Mouse (Mus musculus) kidney, postnatal 0 days (tissue): ENCODE data around the gene Kcnip4. TPM values are rescaled to one million over a fixed set of nuclear protein-coding genes. Genes with fewer than 3 reads are reported as not detected.

Experiments used
- ATAC-seq: fragments of 200-750 bp; cut with Nextera tagmentation; replicated peaks from 2 replicates; pipeline ENCODE4 v1.8.0; 2017; ENCODE audit warnings: low read depth, moderate number of reproducible peaks, moderate TSS enrichment, moderate library complexity; ENCODE audit not compliant: low FRiP score
- DNase-seq: peaks from one replicate; pipeline ENCODE4 v3.0.0-alpha.2; 2016; ENCODE audit warnings: low spot score
- H3K27ac ChIP-seq: fragments of 300-500 bp; sonication (generic); 2 replicates; pipeline ENCODE4 v1.5.1; 2014; ENCODE audit warnings: mild to moderate bottlenecking
- H3K27me3 ChIP-seq: fragments of 300-500 bp; sonication (generic); 2 replicates; pipeline ENCODE4 v1.6.1; 2014; ENCODE audit warnings: low read length, mixed read lengths; ENCODE audit not compliant: insufficient read depth
- H3K36me3 ChIP-seq: fragments of 300-500 bp; sonication (generic); 2 replicates; pipeline ENCODE4 v1.6.1; 2014; ENCODE audit warnings: low read length, mixed read lengths; ENCODE audit not compliant: insufficient read depth
- H3K4me1 ChIP-seq: fragments of 300-500 bp; sonication (generic); replicated peaks from 2 replicates; pipeline ENCODE4 v1.6.1; 2014; ENCODE audit warnings: antibody characterized with exemption, low read length, mixed read lengths; ENCODE audit not compliant: insufficient read depth
- H3K4me2 ChIP-seq: fragments of 300-500 bp; sonication (generic); 2 replicates; pipeline ENCODE4 v1.6.1; 2014; ENCODE audit warnings: mild to moderate bottlenecking, low read length, moderate library complexity, mixed read lengths
- H3K4me3 ChIP-seq: fragments of 300-500 bp; sonication (generic); replicated peaks from 2 replicates; pipeline ENCODE4 v1.5.1; 2014; ENCODE audit warnings: low read depth, low read length
- H3K9ac ChIP-seq: fragments of 300-500 bp; sonication (generic); 2 replicates; pipeline ENCODE4 v1.6.1; 2014; ENCODE audit warnings: low read depth, low read length
- H3K9me3 ChIP-seq: fragments of 300-500 bp; sonication (generic); replicated peaks from 2 replicates; pipeline ENCODE4 v1.6.1; 2016; ENCODE audit warnings: low read length, inconsistent platforms, mixed read lengths
- CTCF ChIP-seq: IDR thresholded peaks from 2 replicates; pipeline ENCODE4 v1.5.1; 2016; ENCODE audit warnings: antibody characterized with exemption, low read depth, mild to moderate bottlenecking, moderate library complexity
- WGBS: fragments of 180-500 bp; shearing (Covaris S2); extraction: QIAGEN DNeasy Blood & Tissue Kit; methylation state at CpG from one replicate; pipeline ENCODE4 v1.1.7; 2014; 5-methylcytosine and 5-hydroxymethylcytosine counted together
- polyA plus RNA-seq: library from polyadenylated mRNA; unstranded; fragments of >200 nt; fragmentation: Nextera tagmentation; extraction: Ambion mirVana; gene quantifications from 2 replicates; pipeline ENCODE4 v1.2.1, GENCODE M21; 2015

Gene Kcnip4
- polyA plus RNA-seq, 1 experiment from 2014 or later = 1.2 TPM

GRCm38 (mm10) chr5:48606916-48607315, 917.8 kb downstream of the Kcnip4 start:
- Histone ChIP-seq H3K36me3 (no peaks in the 10 kb centered on the region), H3K9me3 (no peaks in the 10 kb centered on the region), H3K27ac (no peak overlapping the region), H3K4me2 (no peak overlapping the region), H3K4me1 (no peaks in the 10 kb centered on the region), H3K9ac (no peak overlapping the region), H3K27me3 (no peaks in the 10 kb centered on the region), H3K4me3 (no peak overlapping the region)
- no peak for ATAC-seq
- TF ChIP-seq CTCF = no peak
- WGBS = 82% methylated on average over 5 of the region's 5 CpGs
- DNase-seq = no peak

- ATAC-seq = no peak
- no peaks in the 10 kb centered on the region for H3K36me3 ChIP-seq
- H3K27me3 ChIP-seq = no peaks in the 10 kb centered on the region
- DNase-seq = no peak
- no peak overlapping the region for H3K4me3 ChIP-seq
- H3K27ac ChIP-seq = no peak overlapping the region
- H3K4me2 ChIP-seq = no peak overlapping the region
- no peak for TF ChIP-seq CTCF
- no peak overlapping the region for H3K9ac ChIP-seq
- no peaks in the 10 kb centered on the region for H3K4me1 ChIP-seq
- WGBS = 91% methylated on average over 9 of the region's 9 CpGs
- no peaks in the 10 kb centered on the region for H3K9me3 ChIP-seq
These were observed 918.4 kb downstream of the Kcnip4 start for GRCm38 (mm10) chr5:48606281-48606680.

GRCm38 (mm10) chr5:48599481-48600040, 925.1 kb downstream of the Kcnip4 start:
- no peaks in the 10 kb centered on the region for H3K36me3 ChIP-seq
- H3K9me3 ChIP-seq = no peaks in the 10 kb centered on the region
- H3K9ac ChIP-seq = no peak overlapping the region
- WGBS = 1% methylated on average over 12 of the region's 12 CpGs
- peak overlapping the region; percentile 11 for H3K4me2 ChIP-seq
- H3K4me1 ChIP-seq = no peaks in the 10 kb centered on the region
- no peak overlapping the region for H3K27ac ChIP-seq
- no peak for TF ChIP-seq CTCF
- no peaks in the 10 kb centered on the region for H3K27me3 ChIP-seq
- ATAC-seq = no peak
- no peak overlapping the region; the same call in 1 of the 2 replicates for H3K4me3 ChIP-seq
- DNase-seq = no peak

- Histone ChIP-seq H3K4me1 (no peaks in the 10 kb centered on the region), H3K27ac (no peak overlapping the region), H3K9me3 (no peaks in the 10 kb centered on the region), H3K9ac (no peak overlapping the region), H3K27me3 (no peaks in the 10 kb centered on the region), H3K4me3 (no peak overlapping the region), H3K36me3 (no peaks in the 10 kb centered on the region), H3K4me2 (no peak overlapping the region)
- DNase-seq (no peak), ATAC-seq (no peak)
- no peak for TF ChIP-seq CTCF
These were observed 936.7 kb downstream of the Kcnip4 start for GRCm38 (mm10) chr5:48588014-48588413.

GRCm38 (mm10) chr5:48583431-48583830, 941.3 kb downstream of the Kcnip4 start:
- ATAC-seq (no peak), DNase-seq (peak; percentile 24)
- no peaks in the 10 kb centered on the region for H3K27me3 ChIP-seq
- no peak overlapping the region for H3K4me2 ChIP-seq
- TF ChIP-seq CTCF = no peak
- no peaks in the 10 kb centered on the region for H3K36me3 ChIP-seq
- no peak overlapping the region for H3K27ac ChIP-seq
- no peaks in the 10 kb centered on the region for H3K9me3 ChIP-seq
- H3K4me3 ChIP-seq = no peak overlapping the region
- H3K4me1 ChIP-seq = no peaks in the 10 kb centered on the region
- 49% methylated on average over 1 of the region's 1 CpGs for WGBS
- H3K9ac ChIP-seq = no peak overlapping the region

GRCm38 (mm10) chr5:48563996-48564587, 960.6 kb downstream of the Kcnip4 start:
- Histone ChIP-seq H3K9ac (no peak overlapping the region), H3K27me3 (no peaks in the 10 kb centered on the region), H3K36me3 (no peaks in the 10 kb centered on the region), H3K4me3 (no peak overlapping the region), H3K27ac (no peak overlapping the region), H3K4me2 (no peak overlapping the region), H3K9me3 (no peaks in the 10 kb centered on the region), H3K4me1 (no peaks in the 10 kb centered on the region)
- ATAC-seq = no peak
- DNase-seq = no peak
- TF ChIP-seq CTCF = no peak
- WGBS = 62% methylated on average over 3 of the region's 3 CpGs

GRCm38 (mm10) chr5:48551753-48552152, 973.0 kb downstream of the Kcnip4 start:
- H3K4me3 ChIP-seq = no peak overlapping the region
- H3K4me1 ChIP-seq = no peaks in the 10 kb centered on the region
- DNase-seq (no peak), ATAC-seq (no peak)
- no peak for TF ChIP-seq CTCF
- H3K4me2 ChIP-seq = no peak overlapping the region
- H3K9ac ChIP-seq = no peak overlapping the region
- H3K27me3 ChIP-seq = no peaks in the 10 kb centered on the region
- H3K9me3 ChIP-seq = no peaks in the 10 kb centered on the region
- WGBS = 84% methylated on average over 4 of the region's 4 CpGs
- no peaks in the 10 kb centered on the region for H3K36me3 ChIP-seq
- no peak overlapping the region for H3K27ac ChIP-seq
